Mouse (Mus musculus) intestine, embryonic 16.5 days (tissue): ENCODE measurements around the gene Cdk6. TPM values are rescaled to one million over a fixed set of nuclear protein-coding genes. Genes with fewer than 3 reads are reported as not detected.
"Not testable (repeated sequence)": the region's sequence is repeated elsewhere in the genome, so short reads cannot be mapped to it uniquely, and the experiment has no call there.

Experiments used
- ATAC-seq: fragments of 200-750 bp; cut with Nextera tagmentation; 2 replicates; pipeline ENCODE4 v1.8.0; 2017; ENCODE audit warnings: moderate TSS enrichment, moderate library complexity
- H3K27ac ChIP-seq: fragments of 300-500 bp; sonication (generic); 2 replicates; pipeline ENCODE4 v1.5.1; 2014; ENCODE audit warnings: mild to moderate bottlenecking, low read length
- H3K27me3 ChIP-seq: fragments of 300-500 bp; sonication (generic); replicated peaks from 2 replicates; pipeline ENCODE4 v1.6.1; 2014; ENCODE audit warnings: low read length, control low read depth, mixed read lengths; ENCODE audit not compliant: control insufficient read depth, insufficient read depth
- H3K36me3 ChIP-seq: fragments of 300-500 bp; sonication (generic); 2 replicates; pipeline ENCODE4 v1.6.1; 2014; ENCODE audit warnings: low read length, control low read depth; ENCODE audit not compliant: control insufficient read depth, insufficient read depth
- H3K4me1 ChIP-seq: fragments of 300-500 bp; sonication (generic); 2 replicates; pipeline ENCODE4 v1.6.1; 2014; ENCODE audit warnings: low read length, control low read depth, mixed read lengths; ENCODE audit not compliant: control insufficient read depth, insufficient read depth
- H3K4me2 ChIP-seq: fragments of 300-500 bp; sonication (generic); 2 replicates; pipeline ENCODE4 v1.6.1; 2014; ENCODE audit warnings: low read depth, low read length, control low read depth
- H3K4me3 ChIP-seq: fragments of 300-500 bp; sonication (generic); 2 replicates; pipeline ENCODE4 v1.5.1; 2014; ENCODE audit warnings: mild to moderate bottlenecking, low read length
- H3K9ac ChIP-seq: fragments of 300-500 bp; sonication (generic); 2 replicates; pipeline ENCODE4 v1.6.1; 2014; ENCODE audit warnings: low read depth, low read length
- H3K9me3 ChIP-seq: fragments of 300-500 bp; sonication (generic); 2 replicates; pipeline ENCODE4 v1.6.1; 2016; ENCODE audit warnings: low read length, control low read depth; ENCODE audit not compliant: control insufficient read depth
- WGBS: fragments of 180-500 bp; shearing (Covaris S2); extraction: QIAGEN DNeasy Blood & Tissue Kit; methylation state at CpG from one replicate; pipeline ENCODE4 v1.1.7; 2014; 5-methylcytosine and 5-hydroxymethylcytosine counted together
- polyA plus RNA-seq: library from polyadenylated mRNA; unstranded; fragments of >200 nt; fragmentation: Nextera tagmentation; extraction: Ambion mirVana; gene quantifications from 2 replicates; pipeline ENCODE4 v1.2.1, GENCODE M21; 2015

Cdk6 gene
- polyA plus RNA-seq, 1 experiment from 2014 or later: 20.9 TPM

DNA sequence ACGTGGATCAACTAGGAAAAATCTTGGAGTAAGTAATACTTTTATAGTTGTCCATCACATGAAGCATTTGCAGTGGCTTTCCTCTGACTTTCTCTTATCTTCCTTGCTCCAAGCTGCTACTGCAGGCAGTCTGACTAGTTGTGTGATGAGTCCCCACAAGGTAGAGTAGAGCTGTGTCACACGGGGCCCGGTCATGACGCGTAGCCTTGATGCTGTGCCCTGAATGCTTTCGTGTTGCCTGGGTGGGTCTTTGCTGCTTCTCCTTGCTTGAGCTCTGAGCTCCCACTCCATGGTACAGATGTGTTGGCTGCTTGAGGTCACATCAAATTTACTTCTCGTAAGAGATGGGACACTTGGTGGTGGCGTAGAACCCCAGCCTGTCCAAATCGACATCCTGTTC, 174.2 kb downstream of the Cdk6 start:
- ATAC-seq: peak; percentile 36; the same call in 1 of the 2 replicates
- 86% methylated on average over 9 of the region's 9 CpGs for WGBS
- H3K9ac ChIP-seq: no peak overlapping the region
- H3K9me3 ChIP-seq: no peaks in the 10 kb centered on the region
- H3K4me3 ChIP-seq: no peak overlapping the region
- H3K4me1 ChIP-seq: peaks cover 12% of the 10 kb centered on the region
- 0 out of 2 replicates have a peak overlapping the region, but pooled peaks have one; percentile 36 for H3K27ac ChIP-seq
- H3K27me3 ChIP-seq: no peaks in the 10 kb centered on the region
- no peak overlapping the region for H3K4me2 ChIP-seq
- no peaks in the 10 kb centered on the region for H3K36me3 ChIP-seq

DNA sequence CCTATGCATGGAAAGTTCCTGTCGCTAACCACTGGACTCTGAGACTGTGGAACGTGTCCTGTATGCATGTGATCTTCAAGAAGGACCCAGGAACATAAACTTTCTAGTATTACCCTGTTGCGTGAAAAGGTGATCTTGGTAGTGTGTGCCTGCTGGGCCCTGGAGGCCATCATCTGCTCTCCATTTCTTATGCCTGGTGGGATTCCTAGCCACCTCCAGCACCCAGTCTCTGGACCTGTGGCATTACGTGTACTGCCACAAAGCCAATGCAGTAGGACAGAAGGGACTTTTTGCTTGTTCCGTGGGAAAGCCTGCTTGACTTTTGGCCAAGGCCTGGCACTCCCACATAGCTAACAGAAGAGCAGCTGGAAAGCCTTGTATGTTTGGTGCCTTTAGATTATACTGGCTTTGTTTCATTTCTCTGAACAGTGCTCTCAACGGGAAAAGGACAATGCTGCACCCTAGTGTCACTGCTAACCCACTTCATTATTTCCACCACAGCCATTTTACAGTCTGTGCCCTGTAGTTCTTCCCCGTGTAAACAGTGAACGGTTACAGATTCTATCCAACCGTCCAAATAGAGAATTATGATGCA, 175.3 kb downstream of the Cdk6 start:
- H3K36me3 ChIP-seq: no peaks in the 10 kb centered on the region
- H3K4me2 ChIP-seq: no peak overlapping the region
- no peak overlapping the region; the same call in 1 of the 2 replicates for H3K27ac ChIP-seq
- ATAC-seq: peak; percentile 60
- WGBS: 44% methylated on average over 9 of the region's 9 CpGs
- no peak overlapping the region for H3K4me3 ChIP-seq
- peaks cover 5% of the 10 kb centered on the region; the same call in 1 of the 2 replicates for H3K4me1 ChIP-seq
- H3K27me3 ChIP-seq: no peaks in the 10 kb centered on the region
- H3K9me3 ChIP-seq: no peaks in the 10 kb centered on the region
- peak overlapping the region; percentile 11; the same call in 1 of the 2 replicates for H3K9ac ChIP-seq

DNA sequence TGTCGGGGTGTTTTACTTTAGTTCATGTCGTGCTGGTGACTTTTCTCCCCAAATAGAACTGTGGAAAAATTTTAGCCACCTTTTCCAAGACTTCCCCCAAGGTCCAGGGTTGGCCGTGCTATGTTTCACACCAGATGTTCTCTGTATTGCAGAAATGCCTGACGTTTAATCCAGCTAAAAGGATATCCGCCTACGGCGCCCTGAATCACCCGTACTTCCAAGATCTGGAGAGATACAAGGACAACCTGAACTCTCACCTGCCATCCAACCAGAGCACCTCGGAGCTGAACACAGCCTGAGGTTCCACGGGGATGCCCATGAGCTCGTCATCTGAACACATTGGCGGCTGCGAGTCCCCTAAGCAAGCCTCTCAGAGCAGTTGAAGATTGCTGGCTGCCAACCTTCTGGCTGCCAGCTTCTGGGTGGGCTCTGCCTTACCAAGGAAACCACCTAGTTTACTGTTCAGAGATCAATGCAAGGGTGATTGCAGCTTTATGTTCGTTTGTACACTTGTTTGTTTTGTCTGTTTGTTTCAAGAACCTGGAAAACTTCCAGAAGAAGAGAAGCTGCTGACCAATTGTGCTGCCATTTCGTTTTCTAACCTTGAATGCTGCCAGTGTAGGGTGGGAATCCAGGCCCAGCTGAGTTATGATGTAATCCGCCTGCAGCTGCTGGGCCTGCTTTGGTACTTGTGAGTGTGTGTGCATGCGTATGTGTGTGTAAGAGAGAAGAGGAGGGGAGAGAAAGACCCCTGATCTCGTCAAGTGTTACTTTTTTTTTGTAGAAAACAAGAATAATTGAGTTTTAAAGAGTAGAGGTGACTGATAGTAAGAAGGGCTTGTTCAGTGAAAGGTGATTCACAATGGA, 179.4 kb downstream of the Cdk6 start:
- no peak for ATAC-seq
- Histone ChIP-seq H3K4me1 (peaks cover 5% of the 10 kb centered on the region; the same call in 1 of the 2 replicates), H3K27me3 (no peaks in the 10 kb centered on the region), H3K4me2 (no peak overlapping the region), H3K9ac (no peak overlapping the region), H3K9me3 (no peaks in the 10 kb centered on the region), H3K36me3 (no peaks in the 10 kb centered on the region), H3K4me3 (no peak overlapping the region), H3K27ac (no peak overlapping the region)
- 84% methylated on average over 18 of the region's 18 CpGs for WGBS

DNA sequence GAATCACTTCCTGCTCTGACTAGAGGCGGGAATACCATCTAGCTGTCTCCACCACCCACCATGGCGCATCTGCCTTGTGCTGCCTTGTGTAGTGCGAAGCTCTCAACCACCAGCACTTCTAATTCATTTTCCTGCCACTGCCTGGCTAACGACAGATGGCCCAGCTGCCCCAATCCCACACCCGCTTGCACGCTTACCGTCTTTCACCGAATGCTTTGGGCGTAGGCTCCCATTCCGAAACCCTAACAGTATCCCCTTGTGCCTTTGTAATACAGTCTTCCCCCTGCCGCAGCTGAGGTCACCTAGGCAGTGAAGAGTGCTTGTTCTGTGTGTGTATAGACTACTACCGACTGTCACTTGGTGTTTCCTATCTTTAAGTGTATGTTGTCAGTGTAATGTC, 180.5 kb downstream of the Cdk6 start:
- H3K9ac ChIP-seq: no peak overlapping the region
- no peaks in the 10 kb centered on the region for H3K4me1 ChIP-seq
- H3K27ac ChIP-seq: no peak overlapping the region
- H3K4me3 ChIP-seq: no peak overlapping the region
- H3K4me2 ChIP-seq: no peak overlapping the region
- no peak for ATAC-seq
- H3K36me3 ChIP-seq: no peaks in the 10 kb centered on the region
- H3K27me3 ChIP-seq: no peaks in the 10 kb centered on the region
- 87% methylated on average over 12 of the region's 12 CpGs for WGBS
- H3K9me3 ChIP-seq: no peaks in the 10 kb centered on the region

DNA sequence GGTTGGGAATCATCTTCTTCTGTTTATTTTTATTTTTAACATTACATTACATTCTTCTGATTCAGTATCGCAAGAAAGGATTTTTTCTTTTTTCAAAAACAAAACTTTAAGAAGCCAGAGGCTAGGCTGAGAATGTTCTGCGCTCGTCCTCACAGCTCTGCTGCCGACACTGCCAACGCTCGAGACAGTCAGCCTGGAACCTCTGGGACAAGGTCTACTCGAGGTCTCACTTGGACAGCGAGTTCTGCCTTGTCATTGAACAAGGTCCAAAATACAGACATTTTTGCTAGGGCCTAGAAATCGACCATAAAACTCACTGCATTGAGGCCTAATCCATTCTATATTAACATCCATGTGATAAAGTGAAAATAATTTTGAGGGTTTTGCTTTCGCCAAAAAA, 181.5 kb downstream of the Cdk6 start:
- Histone ChIP-seq H3K9ac (no peak overlapping the region), H3K27me3 (no peaks in the 10 kb centered on the region), H3K36me3 (no peaks in the 10 kb centered on the region), H3K27ac (no peak overlapping the region), H3K4me2 (no peak overlapping the region), H3K4me3 (no peak overlapping the region), H3K4me1 (no peaks in the 10 kb centered on the region), H3K9me3 (no peaks in the 10 kb centered on the region)
- WGBS: 89% methylated on average over 10 of the region's 10 CpGs
- ATAC-seq: no peak

- Histone ChIP-seq H3K9ac (peak overlapping the region; percentile 19; the same call in 1 of the 2 replicates), H3K4me2 (no peak overlapping the region), H3K9me3 (no peaks in the 10 kb centered on the region), H3K4me3 (no peak overlapping the region), H3K36me3 (no peaks in the 10 kb centered on the region), H3K27ac (no peak overlapping the region), H3K4me1 (no peaks in the 10 kb centered on the region), H3K27me3 (no peaks in the 10 kb centered on the region)
- ATAC-seq: peak; percentile 74
- WGBS: 63% methylated on average over 5 of the region's 5 CpGs
Measured at GRCm38 (mm10) chr5:3527041-3527691, 185.9 kb downstream of the Cdk6 start.

- WGBS: 78% methylated on average over 10 of the region's 10 CpGs
- no peak overlapping the region for H3K4me2 ChIP-seq
- no peak overlapping the region for H3K4me3 ChIP-seq
- no peaks in the 10 kb centered on the region for H3K4me1 ChIP-seq
- ATAC-seq: no peak
- no peak overlapping the region for H3K9ac ChIP-seq
- H3K36me3 ChIP-seq: no peaks in the 10 kb centered on the region
- no peaks in the 10 kb centered on the region for H3K9me3 ChIP-seq
- no peak overlapping the region for H3K27ac ChIP-seq
- H3K27me3 ChIP-seq: no peaks in the 10 kb centered on the region
Measured at GRCm38 (mm10) chr5:3529585-3530189, 188.4 kb downstream of the Cdk6 start.

DNA sequence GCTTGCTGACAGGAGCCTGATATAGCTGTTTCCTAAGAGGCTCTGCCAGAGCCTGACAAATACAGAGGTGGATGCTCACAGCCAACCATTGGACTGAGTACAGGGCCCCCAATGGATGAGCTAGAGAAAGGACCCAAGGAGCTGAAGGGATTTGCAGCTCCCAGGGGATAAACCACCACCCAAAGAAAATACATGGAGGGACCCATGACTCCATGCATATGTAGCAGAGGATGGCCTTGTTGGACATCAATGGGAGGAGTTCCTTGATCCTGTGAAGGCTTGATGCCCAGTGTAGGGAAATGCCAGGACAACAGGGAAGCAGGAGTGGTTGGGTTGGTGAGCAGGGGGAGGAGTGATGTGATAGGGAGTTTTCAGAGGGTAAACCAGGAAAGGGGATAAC, 190.8 kb downstream of the Cdk6 start:
- not testable (repeated sequence) for H3K9ac ChIP-seq, H3K27ac ChIP-seq, H3K27me3 ChIP-seq, ATAC-seq, H3K4me2 ChIP-seq, H3K9me3 ChIP-seq, H3K36me3 ChIP-seq, H3K4me3 ChIP-seq, H3K4me1 ChIP-seq

DNA sequence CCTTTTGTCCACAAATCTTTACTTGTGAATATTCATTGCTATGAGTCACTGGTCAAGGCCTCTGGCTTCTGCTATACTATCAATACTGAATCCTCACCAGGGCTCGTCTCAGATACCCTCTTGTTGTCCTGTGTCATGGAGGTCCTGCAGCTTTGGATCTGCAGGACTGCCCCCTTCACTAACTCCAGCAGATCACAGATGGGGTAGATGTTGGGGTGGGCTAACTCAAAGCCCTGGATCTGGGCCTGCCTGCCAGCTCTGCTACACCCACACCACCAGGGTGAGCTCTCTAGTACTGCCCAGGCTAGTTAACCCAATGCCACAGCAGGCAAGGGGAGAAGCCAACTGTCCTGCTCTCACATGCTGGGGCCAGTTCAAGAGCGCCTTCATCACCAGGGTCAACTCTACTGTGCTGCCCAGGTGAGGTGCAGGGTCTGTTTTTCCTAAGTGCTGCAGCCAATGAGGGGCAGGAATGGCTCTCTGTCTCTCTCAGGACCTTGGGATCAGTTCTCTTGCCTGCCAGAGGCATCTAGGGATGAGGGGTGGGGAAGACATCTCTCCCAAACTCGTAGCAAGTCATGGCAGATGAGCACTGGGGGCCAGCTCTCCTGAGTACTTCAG, 195.4 kb downstream of the Cdk6 start:
- Histone ChIP-seq H3K36me3 (no peaks in the 10 kb centered on the region), H3K4me3 (no peak overlapping the region), H3K9me3 (no peaks in the 10 kb centered on the region), H3K27ac (no peak overlapping the region), H3K9ac (no peak overlapping the region), H3K4me2 (no peak overlapping the region), H3K27me3 (no peaks in the 10 kb centered on the region), H3K4me1 (no peaks in the 10 kb centered on the region)
- WGBS: 70% methylated on average over 3 of the region's 3 CpGs
- no peak for ATAC-seq
